Comparison of ENCODE assay signal across 8 mouse cellular contexts in genomic region chr2:75312246-75312645, GRCm38 (mm10).
DNase-seq lines count a peak whose midpoint lies in the region.

No protein-coding gene starts in this region.

- DNase-seq in heart, adult 11 months = peak; percentile 79
- no peak for DNase-seq in heart, embryonic 10.5 days (ENCODE audit: low spot score)
- peak; percentile 25 to 29 for DNase-seq in B cell, adult 2 months
- DNase-seq in brain, adult 2 months (ENCODE audit: low read depth, low spot score) = peak; percentile 45
- peak; percentile 24 to 41 for DNase-seq in gastrocnemius, postnatal 4 days (ENCODE audit: low spot score in 2 of 2)
- DNase-seq in left cerebral cortex, postnatal 14 days (ENCODE audit: low spot score in 2 of 2) = peak; percentile 39 to 77
- peak; percentile 46 for DNase-seq in naive thymus-derived CD4-positive, alpha-beta T cell, adult 2 months (ENCODE audit: low read depth)
- no peak for DNase-seq in spleen, adult 12 weeks (ENCODE audit: low spot score)

- H3K9me3 ChIP-seq in heart, embryonic 10.5 days = no peaks in the 10 kb centered on the region

- no peaks in the 10 kb centered on the region for H3K4me1 ChIP-seq in heart, embryonic 10.5 days

- no peak overlapping the region for H3K4me3 ChIP-seq in heart, embryonic 10.5 days

- intact Hi-C loops in left cerebral cortex, postnatal 14 days (cut with DNase I) = loop anchor here (2.0 to 5.0 kb wide), 2 partner anchors 160 to 609 kb away; no protein-coding TSS in a partner anchor

- H3K27ac ChIP-seq in heart, embryonic 10.5 days = no peak overlapping the region

- WGBS in heart, embryonic 10.5 days = 18% methylated on average over 7 of the region's 7 CpGs

- no peaks in the 10 kb centered on the region for H3K36me3 ChIP-seq in heart, embryonic 10.5 days

- H3K27me3 ChIP-seq in heart, embryonic 10.5 days (ENCODE audit: insufficient read depth, poor library complexity, severe bottlenecking) = peaks cover 15% of the 10 kb centered on the region; the same call in 1 of the 2 replicates

Comparison
In these comparisons a context has a peak if more than half of its experiments do, and no peak if none do; other contexts are left out.
1. DNase-seq: peak in heart, adult 11 months (single experiment), B cell, adult 2 months (2 of 2), brain, adult 2 months (single experiment), gastrocnemius, postnatal 4 days (2 of 2), left cerebral cortex, postnatal 14 days (2 of 2) and naive thymus-derived CD4-positive, alpha-beta T cell, adult 2 months (single experiment); none in heart, embryonic 10.5 days (single experiment) and spleen, adult 12 weeks (single experiment).